Mouse (Mus musculus) embryonic facial prominence, embryonic 14.5 days (tissue): ENCODE measurements around the gene Gpr108. TPM values are rescaled to one million over a fixed set of nuclear protein-coding genes. Genes with fewer than 3 reads are reported as not detected.

ENCODE experiments used
- ATAC-seq: fragments of 200-750 bp; cut with Nextera tagmentation; 2 replicates; pipeline ENCODE4 v1.8.0; 2017; ENCODE audit warnings: low read depth, moderate number of reproducible peaks, moderate TSS enrichment
- DNase-seq: peaks from one replicate; pipeline ENCODE4 v3.0.0-alpha.2; 2015; ENCODE audit warnings: low spot score
- H3K27ac ChIP-seq: fragments of 300-500 bp; sonication (generic); replicated peaks from 2 replicates; pipeline ENCODE4 v1.5.1; 2014; ENCODE audit warnings: low read depth, mild to moderate bottlenecking, low read length, moderate library complexity
- H3K27me3 ChIP-seq: fragments of 300-500 bp; sonication (generic); replicated peaks from 2 replicates; pipeline ENCODE4 v1.6.1; 2014; ENCODE audit warnings: low read length; ENCODE audit not compliant: control insufficient read depth, insufficient read depth
- H3K36me3 ChIP-seq: fragments of 300-500 bp; sonication (generic); 2 replicates; pipeline ENCODE4 v1.6.1; 2014; ENCODE audit warnings: low read length, mixed read lengths; ENCODE audit not compliant: control insufficient read depth, insufficient read depth
- H3K4me1 ChIP-seq: fragments of 300-500 bp; sonication (generic); 2 replicates; pipeline ENCODE4 v1.6.1; 2014; ENCODE audit warnings: antibody characterized with exemption, low read length; ENCODE audit not compliant: control insufficient read depth, insufficient read depth
- H3K4me2 ChIP-seq: fragments of 300-500 bp; sonication (generic); 2 replicates; pipeline ENCODE4 v1.6.1; 2014; ENCODE audit warnings: low read depth, mild to moderate bottlenecking, low read length, moderate library complexity, mixed read lengths
- H3K4me3 ChIP-seq: fragments of 300-500 bp; sonication (generic); 2 replicates; pipeline ENCODE4 v1.5.1; 2014; ENCODE audit warnings: low read depth, mild to moderate bottlenecking, low read length
- H3K9ac ChIP-seq: fragments of 300-500 bp; sonication (generic); 2 replicates; pipeline ENCODE4 v1.6.1; 2014; ENCODE audit warnings: low read depth, mild to moderate bottlenecking, low read length, moderate library complexity, mixed read lengths
- H3K9me3 ChIP-seq: fragments of 300-500 bp; sonication (generic); 2 replicates; pipeline ENCODE4 v1.6.1; 2016; ENCODE audit warnings: low read length; ENCODE audit not compliant: control insufficient read depth
- WGBS: fragments of 180-500 bp; shearing (Covaris S2); extraction: QIAGEN DNeasy Blood & Tissue Kit; methylation state at CpG from one replicate; pipeline ENCODE4 v1.1.7; 2014; 5-methylcytosine and 5-hydroxymethylcytosine counted together
- polyA plus RNA-seq: library from polyadenylated mRNA; unstranded; fragments of >200 nt; fragmentation: Nextera tagmentation; extraction: Ambion mirVana; gene quantifications from 2 replicates; pipeline ENCODE4 v1.2.1, GENCODE M21; 2014

Gpr108 gene
- polyA plus RNA-seq, 1 experiment from 2014 or later, result 37.1 TPM

GRCm38 (mm10) chr17:57219167-57219883, 28.9 kb downstream of the Gpr108 start:
- H3K27ac ChIP-seq, result no peak overlapping the region
- H3K9me3 ChIP-seq, result no peaks in the 10 kb centered on the region
- H3K4me2 ChIP-seq, result no peak overlapping the region
- H3K27me3 ChIP-seq, result 0 out of 2 replicates have a peak, but pooled peaks cover 2% of the 10 kb centered on the region
- H3K4me1 ChIP-seq, result no peaks in the 10 kb centered on the region
- no peak overlapping the region for H3K4me3 ChIP-seq
- DNase-seq, result peak; percentile 35
- ATAC-seq, result no peak
- H3K36me3 ChIP-seq, result no peaks in the 10 kb centered on the region
- no peak overlapping the region for H3K9ac ChIP-seq
- 18% methylated on average over 11 of the region's 11 CpGs for WGBS

DNA sequence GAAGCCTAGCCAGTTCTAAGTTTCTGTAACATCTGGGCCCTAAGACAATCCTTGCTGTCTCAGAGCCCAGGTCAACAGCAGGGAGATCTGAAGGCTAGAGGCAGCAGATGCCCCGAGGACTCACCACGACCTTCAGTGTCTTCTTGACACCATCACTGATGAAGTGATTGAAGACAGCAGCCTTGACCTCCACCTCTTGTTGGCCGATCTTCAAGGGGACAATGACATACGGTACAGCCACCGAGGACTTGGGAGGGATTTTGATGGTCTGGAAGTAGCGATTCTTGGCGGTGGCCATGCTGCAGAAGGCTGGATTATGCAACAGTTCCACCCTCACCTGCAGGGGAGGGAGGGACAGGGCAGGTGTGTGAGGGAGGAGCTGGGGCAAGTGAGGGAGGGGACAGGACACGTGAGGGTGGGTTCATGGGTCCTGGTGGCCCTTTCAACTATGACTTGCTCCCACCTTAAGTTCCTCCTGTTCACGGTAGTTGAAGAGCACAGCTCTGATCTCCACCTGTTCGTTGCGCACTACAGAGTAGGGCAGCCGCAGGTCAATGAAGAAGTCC, 29.8 kb downstream of the Gpr108 start:
- no peak overlapping the region for H3K9ac ChIP-seq
- WGBS, result 77% methylated on average over 12 of the region's 12 CpGs
- H3K36me3 ChIP-seq, result no peaks in the 10 kb centered on the region
- H3K4me2 ChIP-seq, result no peak overlapping the region
- H3K4me1 ChIP-seq, result no peaks in the 10 kb centered on the region
- DNase-seq (no peak), ATAC-seq (no peak)
- no peak overlapping the region for H3K4me3 ChIP-seq
- H3K27ac ChIP-seq, result no peak overlapping the region
- 0 out of 2 replicates have a peak, but pooled peaks cover 2% of the 10 kb centered on the region for H3K27me3 ChIP-seq
- H3K9me3 ChIP-seq, result no peaks in the 10 kb centered on the region

GRCm38 (mm10) chr17:57214676-57215387, 33.4 kb downstream of the Gpr108 start:
- ATAC-seq, result peak; percentile 63; the same call in 1 of the 2 replicates
- H3K9ac ChIP-seq, result no peak overlapping the region
- peak; percentile 28 for DNase-seq
- 48% methylated on average over 13 of the region's 13 CpGs for WGBS
- no peak overlapping the region for H3K27ac ChIP-seq
- no peak overlapping the region for H3K4me3 ChIP-seq
- H3K27me3 ChIP-seq, result 0 out of 2 replicates have a peak, but pooled peaks cover 2% of the 10 kb centered on the region
- no peaks in the 10 kb centered on the region for H3K9me3 ChIP-seq
- H3K36me3 ChIP-seq, result no peaks in the 10 kb centered on the region
- H3K4me1 ChIP-seq, result no peaks in the 10 kb centered on the region
- no peak overlapping the region for H3K4me2 ChIP-seq

DNA sequence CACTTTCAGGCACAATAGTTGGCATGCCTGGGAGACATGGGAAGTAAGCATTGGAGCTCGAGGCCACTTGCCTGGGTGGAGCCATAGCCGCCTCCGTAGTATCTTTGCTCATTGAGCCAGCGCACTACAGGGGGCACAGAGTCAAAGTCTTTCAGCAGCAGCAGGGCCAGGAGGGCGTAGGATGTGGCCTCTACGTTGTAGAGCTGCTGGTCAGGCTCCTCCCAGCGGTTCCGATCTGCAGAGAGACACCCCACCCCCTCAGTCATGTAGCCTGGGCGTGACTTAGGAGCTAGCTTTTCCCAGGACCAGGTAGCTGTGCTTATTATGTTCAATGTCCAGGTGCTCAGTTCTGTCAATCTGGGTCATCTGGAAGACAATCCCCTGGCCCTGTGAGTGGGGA, 36.7 kb downstream of the Gpr108 start:
- H3K36me3 ChIP-seq, result no peaks in the 10 kb centered on the region
- H3K4me1 ChIP-seq, result no peaks in the 10 kb centered on the region
- 39% methylated on average over 7 of the region's 9 CpGs for WGBS
- no peak overlapping the region for H3K9ac ChIP-seq
- H3K4me2 ChIP-seq, result no peak overlapping the region
- H3K9me3 ChIP-seq, result no peaks in the 10 kb centered on the region
- H3K27ac ChIP-seq, result no peak overlapping the region
- ATAC-seq (no peak), DNase-seq (no peak)
- no peak overlapping the region for H3K4me3 ChIP-seq
- H3K27me3 ChIP-seq, result 0 out of 2 replicates have a peak, but pooled peaks cover 2% of the 10 kb centered on the region

GRCm38 (mm10) chr17:57209330-57209729, 38.9 kb downstream of the Gpr108 start:
- no peak overlapping the region for H3K27ac ChIP-seq
- WGBS, result 71% methylated on average over 4 of the region's 4 CpGs
- H3K9me3 ChIP-seq, result no peaks in the 10 kb centered on the region
- no peak for ATAC-seq
- H3K4me1 ChIP-seq, result no peaks in the 10 kb centered on the region
- no peak overlapping the region for H3K9ac ChIP-seq
- H3K4me2 ChIP-seq, result no peak overlapping the region
- H3K4me3 ChIP-seq, result no peak overlapping the region
- H3K27me3 ChIP-seq, result 0 out of 2 replicates have a peak, but pooled peaks cover under 1% of the 10 kb centered on the region
- no peak for DNase-seq
- no peaks in the 10 kb centered on the region for H3K36me3 ChIP-seq

DNA sequence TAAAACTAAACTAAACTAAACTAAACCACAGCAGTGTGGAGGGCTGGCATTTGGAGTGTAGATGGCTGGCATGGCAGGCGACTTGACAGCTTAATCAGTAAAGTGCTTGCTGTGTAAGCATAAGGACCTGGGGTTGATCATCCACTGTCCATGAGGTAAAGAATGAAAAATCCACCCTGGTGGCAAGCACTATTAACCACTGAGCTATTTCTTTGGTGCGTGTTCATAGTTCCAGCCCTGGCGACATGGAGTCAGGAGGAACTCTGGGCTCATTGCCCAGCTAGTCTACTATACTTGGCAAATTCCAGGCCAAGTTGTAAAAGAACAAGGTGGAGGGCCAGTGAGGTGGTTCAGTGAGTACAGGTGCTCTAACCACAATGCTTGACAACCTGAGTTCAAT, 40.3 kb downstream of the Gpr108 start:
- no peak for DNase-seq
- Histone ChIP-seq H3K4me1 (no peaks in the 10 kb centered on the region), H3K27me3 (no peaks in the 10 kb centered on the region), H3K36me3 (no peaks in the 10 kb centered on the region), H3K27ac (no peak overlapping the region), H3K4me2 (no peak overlapping the region), H3K9ac (no peak overlapping the region), H3K9me3 (no peaks in the 10 kb centered on the region), H3K4me3 (no peak overlapping the region)
- ATAC-seq, result no peak
- 83% methylated on average over 3 of the region's 3 CpGs for WGBS

DNA sequence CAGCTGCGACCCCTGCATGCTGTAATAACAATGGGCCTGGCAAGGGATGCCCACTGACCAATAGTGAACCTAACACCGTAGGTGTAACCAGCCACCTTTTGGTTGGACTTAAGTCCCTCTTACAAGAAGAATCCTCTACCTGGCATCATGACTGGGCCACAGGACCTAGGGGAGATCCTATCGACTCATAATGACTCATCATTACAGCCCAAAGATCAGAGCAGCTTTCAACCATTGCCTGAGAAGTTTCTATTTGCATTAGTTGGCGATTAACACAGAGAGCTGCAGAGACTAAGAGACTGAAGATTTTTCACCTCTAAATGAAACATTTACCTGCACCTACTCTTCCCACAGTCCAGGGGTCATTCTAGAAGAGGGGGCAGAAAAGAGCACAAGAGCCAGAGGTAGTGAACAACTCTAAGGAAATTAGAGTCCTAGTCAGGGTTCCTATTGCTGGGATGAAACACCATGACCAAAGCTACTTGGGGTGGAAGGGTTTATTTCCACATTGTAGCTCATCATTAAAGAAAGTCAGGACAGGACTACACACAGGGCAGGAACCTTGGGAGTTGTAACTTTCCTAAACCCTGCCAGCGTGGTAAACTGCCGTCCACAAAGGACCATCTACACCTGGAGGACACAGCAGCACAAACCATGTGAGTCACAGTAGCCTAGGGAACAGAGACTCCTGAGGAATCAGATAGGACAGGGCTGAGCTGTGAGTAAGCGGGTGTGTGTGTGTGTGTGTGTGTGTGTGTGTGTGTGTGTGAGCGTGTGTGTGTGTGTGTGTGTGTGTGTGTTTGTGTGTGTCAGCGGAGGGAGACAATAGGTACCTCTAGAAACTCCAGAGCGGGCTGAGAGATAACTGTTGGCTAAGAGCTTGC, 46.2 kb downstream of the Gpr108 start:
- Histone ChIP-seq H3K27me3 (no peaks in the 10 kb centered on the region), H3K4me2 (no peak overlapping the region), H3K27ac (no peak overlapping the region), H3K9ac (no peak overlapping the region), H3K36me3 (no peaks in the 10 kb centered on the region), H3K9me3 (no peaks in the 10 kb centered on the region), H3K4me3 (no peak overlapping the region), H3K4me1 (no peaks in the 10 kb centered on the region)
- DNase-seq (no peak), ATAC-seq (no peak)
- 82% methylated on average over 10 of the region's 10 CpGs for WGBS

- WGBS, result 71% methylated on average over 3 of the region's 3 CpGs
- H3K9ac ChIP-seq, result no peak overlapping the region
- no peaks in the 10 kb centered on the region for H3K27me3 ChIP-seq
- no peak overlapping the region for H3K4me2 ChIP-seq
- no peak for ATAC-seq
- H3K36me3 ChIP-seq, result no peaks in the 10 kb centered on the region
- H3K9me3 ChIP-seq, result no peaks in the 10 kb centered on the region
- DNase-seq, result no peak
- no peaks in the 10 kb centered on the region for H3K4me1 ChIP-seq
- H3K4me3 ChIP-seq, result no peak overlapping the region
- H3K27ac ChIP-seq, result no peak overlapping the region
Observed at GRCm38 (mm10) chr17:57198252-57198651, 50.0 kb downstream of the Gpr108 start.
